Mouse (Mus musculus) spleen, postnatal 10 days (tissue): ENCODE results near the gene Cers6.

ENCODE experiments used
- DNase-seq, 2 experiments: peaks; one replicate each; pipeline ENCODE4 v3.0.0; 2021 to 2022; ENCODE audit warnings: low spot score in 2 of 2

Gene Cers6

DNA sequence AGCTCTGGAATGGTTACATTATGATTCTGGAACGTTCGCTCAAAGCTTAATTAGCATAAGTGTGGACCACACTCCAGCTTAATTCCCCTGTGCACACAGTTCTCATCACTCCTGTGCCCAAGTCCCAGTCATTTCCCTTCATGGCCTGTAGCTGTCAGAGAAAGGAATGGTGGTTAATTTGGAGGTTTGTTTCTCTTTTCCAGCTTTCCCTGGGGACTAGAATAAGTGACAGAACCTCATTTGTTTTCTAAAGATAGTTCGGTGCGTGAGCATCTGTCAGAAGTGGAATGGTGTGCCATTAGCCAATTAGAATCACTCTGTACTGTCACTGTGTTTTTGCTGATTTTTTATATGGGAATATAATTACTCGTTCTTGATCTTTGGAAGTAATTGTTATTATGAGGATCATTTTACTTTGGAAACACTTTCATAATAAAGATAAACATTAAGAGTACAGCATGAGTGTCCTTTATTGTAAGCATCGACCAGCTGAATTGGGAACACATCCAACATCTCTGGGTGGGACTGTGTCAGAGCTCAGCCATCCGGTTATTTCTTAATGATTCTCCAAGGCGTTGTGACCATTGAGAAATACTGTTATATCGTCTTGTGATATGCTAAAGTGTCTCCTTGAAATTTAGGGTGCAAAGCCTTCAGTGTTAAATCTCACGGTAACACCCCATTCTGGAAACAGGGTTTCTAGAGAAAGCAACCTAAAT lies 252.7 kb downstream of the Cers6 start:
- no peak for DNase-seq

DNA sequence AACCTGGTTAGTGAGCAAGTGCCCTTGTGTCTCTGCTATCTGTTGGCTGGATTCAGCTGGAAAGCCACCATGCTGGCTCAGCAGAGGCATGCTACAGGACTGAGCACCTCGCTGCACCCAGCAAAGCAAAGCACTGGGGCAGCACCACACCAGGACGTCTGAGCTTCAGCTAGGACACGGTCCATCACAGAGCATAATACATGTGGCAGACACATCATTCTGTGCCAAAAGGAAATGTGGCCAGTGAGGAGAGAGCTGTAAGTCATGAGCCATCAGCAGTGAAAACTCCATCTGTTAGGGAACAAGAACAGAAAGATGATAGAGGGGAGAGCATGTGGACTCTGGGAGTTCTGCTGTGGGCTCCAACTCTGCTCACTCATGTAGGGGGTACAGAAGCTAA lies 254.7 kb downstream of the Cers6 start:
- DNase-seq, result no peak

DNA sequence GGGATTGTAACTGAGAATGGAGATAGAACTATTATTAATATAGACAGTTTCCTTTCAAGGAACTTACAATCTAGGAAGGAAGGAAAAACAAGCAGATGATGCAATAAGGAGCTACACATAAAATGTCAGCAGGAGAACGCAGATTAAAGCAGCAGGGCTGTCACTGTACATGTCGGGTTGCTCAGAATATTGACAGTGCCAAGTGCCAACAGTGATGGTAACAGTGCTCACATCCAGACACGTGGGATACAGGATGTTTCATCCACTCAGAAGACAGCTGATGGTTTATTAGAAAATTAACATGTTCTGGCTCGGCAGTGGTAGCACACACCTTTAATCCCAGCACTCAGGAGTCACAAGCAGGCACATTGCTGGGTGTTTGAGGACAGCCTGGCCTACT lies 255.5 kb downstream of the Cers6 start:
- no peak for DNase-seq

DNA sequence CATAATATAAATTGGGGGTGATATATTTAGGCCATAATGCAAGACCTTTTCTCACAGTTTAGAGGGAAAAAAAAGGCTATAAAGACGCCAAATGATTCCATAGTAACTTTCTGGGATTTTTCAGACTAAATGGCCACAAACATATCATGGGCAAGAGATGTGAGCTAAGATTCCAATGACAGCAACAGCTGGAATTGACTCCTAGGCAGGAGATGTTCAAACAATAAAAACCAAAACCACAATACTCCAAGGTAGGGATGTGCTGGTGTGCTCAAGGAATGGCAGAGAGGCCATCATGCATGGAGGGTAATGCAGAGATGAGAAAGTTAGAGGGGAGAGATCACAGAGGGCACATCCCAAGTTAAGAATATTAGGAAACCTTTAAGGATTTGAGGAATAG lies 257.8 kb downstream of the Cers6 start:
- DNase-seq, result no peak

DNA sequence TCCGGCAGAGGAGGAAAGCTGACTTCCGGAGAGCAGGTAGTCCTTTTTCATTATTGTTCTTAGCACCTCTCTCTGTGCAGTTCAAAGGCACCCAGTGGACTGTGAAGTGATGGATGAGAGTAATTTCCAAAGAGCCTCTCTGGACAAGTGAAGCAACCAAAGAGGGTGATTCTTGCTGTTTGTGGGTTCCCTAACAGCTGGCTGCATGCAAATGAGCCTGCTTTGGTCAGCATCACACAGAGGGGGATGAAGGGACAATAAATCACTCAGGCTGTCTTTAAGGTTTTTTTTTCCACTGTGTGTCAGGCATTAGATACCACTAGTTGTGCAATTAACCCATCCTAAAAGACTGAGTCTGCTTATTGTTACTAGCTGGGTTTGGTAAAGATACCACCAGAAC lies 258.5 kb downstream of the Cers6 start:
- DNase-seq, result no peak

DNA sequence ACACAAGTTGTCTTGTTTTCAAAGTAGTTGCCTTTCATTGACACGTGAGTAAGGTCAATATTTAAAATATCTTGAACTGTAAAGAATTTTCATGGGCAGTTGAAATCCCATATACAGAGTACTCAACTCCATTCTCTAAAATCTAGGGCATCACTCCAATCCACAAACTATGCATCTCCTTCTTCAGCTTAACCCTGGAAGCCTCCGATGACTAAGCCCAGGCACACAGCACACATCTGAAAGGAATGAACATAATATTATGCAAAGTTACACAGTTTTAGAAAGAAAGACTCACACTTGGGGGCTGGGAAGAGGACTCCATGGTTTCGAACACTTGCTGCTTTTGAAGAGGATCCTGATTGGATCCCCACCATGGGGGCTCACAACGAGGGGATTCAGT lies 260.4 kb downstream of the Cers6 start:
- no peak for DNase-seq

DNA sequence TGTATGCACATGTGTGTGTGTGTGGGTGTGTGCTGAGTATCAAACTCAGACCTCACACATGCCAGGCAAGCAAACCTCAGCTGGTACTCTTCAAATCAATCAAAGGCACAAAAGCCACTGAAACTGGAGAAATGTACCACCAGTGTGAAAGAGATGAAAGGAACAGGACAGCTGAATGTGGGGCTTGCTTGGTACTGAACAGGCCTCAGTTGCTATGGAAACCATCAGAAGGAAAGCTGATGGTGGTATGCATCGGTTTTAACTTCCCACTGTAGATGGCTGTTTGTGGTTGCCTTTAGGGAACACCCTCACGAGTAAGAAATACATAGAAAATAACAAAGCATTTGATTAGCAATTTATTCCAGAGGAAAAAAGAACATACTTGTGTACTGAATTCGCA lies 264.2 kb downstream of the Cers6 start:
- no peak for DNase-seq

DNA sequence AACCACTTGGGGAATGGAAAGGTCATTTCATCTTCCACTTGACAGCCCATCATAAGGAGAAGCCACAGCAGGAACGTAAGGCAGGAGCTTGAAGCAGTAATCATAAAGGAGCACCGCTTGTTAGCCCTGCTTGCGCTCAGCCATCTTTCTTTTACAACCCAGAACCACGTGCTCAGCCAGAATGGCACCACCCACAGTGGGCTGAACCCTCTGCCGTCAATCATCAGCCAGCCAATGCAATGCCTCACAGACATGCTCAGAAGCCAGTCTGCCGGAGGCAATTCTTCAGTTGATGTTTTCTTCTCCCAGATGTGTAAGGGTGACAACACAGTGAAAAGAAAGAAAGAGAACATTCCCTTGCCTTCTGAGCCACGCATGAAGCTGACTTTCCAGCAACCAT lies 267.1 kb downstream of the Cers6 start:
- DNase-seq, result no peak

DNA sequence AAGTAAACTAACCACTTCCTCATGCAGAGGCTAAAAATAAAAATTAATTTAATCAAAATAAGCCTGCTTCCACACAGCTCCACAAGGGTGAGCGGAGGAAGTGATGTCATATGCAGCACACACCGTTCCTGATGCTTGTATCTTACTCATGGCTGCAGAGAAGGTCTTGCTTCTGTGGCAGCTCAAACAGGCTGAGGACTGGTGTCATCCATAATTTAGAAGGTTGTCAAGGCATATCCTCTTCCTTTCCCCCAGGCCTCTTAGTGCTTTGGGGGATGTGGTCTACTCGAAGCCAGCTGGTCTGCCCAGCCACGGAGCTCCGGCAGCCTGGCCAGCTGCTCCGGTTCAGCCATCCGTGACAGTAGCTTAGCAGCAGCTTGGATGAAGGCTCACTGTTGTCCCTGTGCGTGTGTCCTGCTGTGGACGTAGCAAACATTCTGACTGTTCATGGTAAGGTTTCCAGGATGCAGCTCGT lies 267.7 kb downstream of the Cers6 start:
- DNase-seq, result peak in 1 of 2 experiments; percentile 24

DNA sequence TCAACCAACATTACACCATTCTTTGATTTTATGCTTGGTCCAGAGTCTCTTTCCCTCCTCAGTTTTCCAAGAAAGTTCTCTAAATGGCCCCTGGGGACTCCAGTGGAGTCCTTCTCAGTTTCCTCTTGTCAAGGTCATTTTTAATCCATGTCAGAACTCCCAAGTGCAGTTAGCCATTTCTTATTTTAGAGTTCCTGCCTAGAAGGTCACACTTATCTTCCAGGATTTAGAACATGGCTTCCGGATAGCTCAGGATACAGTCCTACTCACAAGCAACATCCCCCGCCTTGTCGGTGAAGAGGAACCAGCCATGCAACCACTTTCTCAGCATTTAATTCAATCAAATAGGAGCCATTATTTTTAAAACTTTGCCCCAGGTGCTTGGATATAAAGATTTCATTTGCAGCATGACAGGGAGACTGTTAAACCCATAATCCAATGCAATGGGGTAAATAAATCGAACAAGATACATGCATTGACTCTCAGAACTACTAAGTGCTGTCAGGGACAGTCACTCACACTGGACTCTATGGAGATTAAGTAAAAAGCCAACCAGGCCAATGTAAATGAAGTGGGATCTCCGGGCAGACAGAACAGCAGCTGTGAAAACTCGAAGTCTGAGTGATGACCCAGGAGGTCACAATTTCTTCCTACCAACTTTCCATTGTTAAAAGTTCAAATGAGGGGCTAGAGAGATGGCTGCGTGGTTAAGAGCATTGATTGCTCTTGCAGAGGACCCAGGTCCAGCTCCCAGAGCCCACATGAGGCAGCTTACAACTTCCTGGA lies 268.4 kb downstream of the Cers6 start:
- no peak for DNase-seq

DNA sequence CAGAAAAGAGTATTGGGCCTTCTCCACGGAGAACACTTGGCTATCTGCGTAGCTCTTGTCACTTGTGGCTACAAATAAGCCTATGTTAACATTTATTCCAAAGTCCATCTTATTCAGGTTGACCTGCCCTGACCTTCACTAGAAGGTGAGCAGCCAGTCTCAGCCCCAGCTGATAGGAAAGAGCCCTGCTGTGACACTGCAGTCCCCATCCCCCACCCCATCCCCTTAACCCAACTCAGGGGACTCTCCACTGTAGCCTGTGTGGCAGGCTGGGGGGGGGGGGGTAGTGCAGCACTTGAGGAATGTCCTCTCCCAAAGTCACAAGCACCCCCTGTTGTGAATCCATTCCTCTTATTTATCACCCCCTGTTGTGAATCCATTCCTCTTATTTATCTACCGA lies 270.8 kb downstream of the Cers6 start:
- DNase-seq, result no peak

DNA sequence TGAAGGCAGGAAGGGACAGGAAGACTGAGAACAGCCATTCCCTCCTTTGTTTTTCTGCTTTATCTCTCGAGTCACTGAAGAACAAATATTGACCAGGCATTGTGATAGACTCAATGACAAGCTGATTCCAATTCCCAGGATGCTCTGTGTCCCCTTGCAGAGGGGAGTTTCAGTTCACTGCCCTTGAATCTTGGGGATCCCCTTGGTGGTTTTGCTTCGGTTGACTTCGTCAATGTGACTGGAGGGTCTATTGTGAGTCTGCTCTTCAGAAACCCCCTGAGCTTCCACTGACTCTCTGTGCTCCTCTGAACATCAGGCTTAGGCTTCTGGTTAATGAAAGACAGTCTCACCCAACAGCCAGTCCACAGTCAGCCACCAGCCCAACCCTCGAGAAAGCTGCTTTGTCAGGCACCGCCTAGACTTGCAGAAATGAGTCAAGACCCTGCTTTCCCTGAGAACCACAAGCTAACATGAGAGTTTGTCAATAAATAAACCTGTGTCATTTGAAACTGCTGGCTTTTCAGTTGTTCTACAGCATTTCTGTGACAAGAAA lies 271.3 kb downstream of the Cers6 start:
- no peak for DNase-seq

DNA sequence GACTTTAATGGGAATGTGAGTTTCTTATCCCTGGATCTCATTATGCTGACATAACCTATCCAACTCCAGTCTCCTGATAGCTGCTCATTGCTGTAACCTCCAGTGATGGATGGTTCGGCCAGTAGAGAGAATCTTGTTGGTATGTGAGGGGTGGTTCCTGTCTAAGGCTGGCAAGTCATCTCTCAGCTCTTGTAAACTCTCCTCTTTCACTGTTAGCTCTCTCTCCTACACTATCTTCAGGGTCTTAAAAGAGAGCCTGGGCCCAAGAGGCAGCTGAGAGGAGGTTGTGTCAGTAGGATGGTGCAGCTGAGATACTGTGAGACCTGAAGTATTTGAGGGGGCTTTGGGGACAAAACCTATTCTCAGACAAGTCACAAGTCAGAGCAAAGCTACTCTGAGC lies 272.9 kb downstream of the Cers6 start:
- no peak for DNase-seq

DNA sequence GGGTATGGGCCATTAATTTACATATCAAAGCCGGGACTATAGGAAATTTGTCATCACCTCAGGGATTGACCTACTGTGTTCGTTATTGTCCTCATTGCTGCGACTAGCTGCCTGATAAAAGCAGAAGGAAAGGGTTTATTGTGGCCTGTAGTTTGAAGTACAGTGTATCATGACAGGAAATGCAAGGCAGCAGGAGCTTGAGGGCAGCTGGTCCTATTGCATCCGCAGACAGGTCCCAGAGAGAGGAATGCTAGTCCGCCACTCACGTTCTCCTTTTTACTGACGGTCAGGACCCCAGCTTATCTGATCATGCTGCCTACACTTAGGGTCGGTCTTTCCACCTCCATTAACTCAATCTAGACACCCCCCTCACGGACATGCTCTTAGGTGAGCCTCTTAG lies 273.7 kb downstream of the Cers6 start:
- no peak for DNase-seq

DNA sequence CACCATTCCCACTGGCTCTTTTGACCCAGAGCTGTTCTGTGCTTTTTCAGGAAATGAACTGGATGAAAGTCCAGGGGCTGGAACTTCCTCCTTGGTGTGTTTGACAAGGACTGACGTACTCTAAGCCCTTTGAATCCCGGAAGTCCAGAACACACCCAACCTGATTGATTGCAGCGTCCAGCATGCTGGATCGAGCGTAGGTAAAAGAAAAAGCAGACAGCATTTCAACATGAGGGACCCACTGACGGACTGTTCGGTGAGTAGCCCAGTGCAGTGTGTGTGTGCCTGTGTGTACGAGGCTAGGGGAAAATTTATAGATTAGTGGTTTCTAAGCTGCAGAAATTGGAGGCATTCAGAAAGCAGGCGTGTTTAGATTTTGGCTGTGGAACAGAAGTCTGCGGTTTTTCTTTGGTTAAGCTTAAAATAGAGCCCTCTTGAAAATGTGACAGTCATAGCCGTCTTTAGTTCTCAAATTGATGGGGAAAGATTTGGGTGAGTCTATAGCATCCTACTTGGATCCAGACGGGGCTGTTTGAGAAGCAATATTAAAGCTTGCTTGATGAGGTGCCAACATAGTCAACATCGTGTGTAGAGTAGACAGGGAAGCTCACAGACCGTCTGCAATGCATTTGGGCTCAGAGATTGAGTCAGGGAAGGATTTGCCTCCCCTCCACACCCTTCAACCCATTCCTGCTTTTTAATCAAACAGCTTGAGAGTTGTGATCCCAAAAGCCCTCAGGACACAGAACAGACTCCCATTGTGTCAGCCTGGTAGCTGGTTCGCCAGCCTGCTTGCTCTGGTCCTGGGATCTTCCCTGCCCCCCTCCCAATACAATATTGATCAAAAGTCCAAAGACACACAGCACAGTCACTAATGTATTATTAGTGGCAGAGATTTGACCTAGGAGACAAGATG lies 274.7 kb downstream of the Cers6 start, which contains the start of gene Nostrin:
TSS of gene Nostrin (plus strand) at position 140 of the 916 bp plus-strand sequence.
- DNase-seq, result no peak

DNA sequence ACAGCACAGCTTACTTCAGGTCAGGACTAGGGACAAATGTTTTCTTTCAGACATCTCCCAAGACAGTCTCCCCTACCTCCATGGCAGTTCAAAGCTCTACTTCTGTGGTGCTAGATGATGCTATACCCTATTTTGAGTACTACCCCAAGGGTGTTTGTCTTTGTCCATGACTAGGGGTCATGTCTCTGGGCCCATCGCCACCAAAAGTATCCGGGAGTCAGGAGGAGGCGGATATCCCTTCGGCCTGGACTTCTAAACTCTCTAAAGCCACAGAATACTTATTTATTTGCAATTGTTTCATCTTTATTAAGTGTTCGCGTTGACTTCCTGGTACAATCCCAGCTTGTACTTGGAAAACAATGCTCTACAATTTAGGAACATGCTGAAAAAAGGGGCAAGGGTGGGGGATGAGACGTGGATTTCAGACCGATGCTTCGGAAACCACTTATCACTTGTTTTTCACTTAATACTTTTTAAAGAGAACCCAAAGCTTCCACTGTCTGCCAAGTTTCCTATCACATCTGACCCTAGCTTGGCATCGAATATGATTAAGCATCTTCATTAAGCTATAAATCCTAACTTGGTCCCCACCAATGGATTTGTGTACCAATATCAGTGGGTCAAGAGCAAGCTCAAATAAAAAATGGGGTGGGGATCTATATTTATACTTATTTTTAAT lies 276.3 kb downstream of the Cers6 start:
- no peak for DNase-seq

DNA sequence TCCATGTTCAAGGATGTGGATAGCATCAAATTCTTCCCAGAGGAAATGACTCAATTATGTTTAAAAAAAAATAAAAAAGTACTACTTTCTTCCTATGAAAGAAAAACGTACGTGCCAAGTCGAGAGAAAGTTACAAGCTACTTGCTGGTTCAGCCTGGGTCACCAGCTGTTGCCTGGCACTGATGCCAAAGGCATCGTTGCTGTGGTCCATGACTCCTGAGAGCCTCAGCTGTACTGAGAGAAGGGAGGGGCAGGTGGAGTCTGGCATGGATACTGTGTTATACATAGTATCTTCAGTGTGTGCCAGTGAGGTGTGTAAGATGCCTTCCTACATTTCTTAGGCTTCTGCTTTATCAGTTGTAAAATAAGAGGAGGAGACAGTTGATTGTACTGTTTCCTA lies 277.5 kb downstream of the Cers6 start:
- DNase-seq, result no peak

DNA sequence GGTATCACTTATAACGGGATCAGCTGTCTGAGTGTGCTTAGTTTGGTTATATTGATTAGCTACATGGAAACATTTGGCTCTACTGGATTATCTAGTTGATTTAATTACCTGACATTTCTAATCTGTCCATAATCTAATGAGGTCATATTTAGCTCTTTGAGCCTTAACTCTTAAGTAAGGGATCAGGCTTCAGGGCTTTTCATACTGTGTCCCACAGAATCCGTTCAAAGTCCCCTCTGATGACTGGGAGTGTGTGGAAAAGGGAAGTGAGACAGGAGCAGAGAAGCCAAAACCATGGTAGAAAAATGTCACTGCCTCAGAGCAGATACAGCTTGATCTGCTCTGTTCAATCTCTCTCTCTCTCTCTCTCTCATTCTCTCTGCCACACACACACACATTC lies 279.0 kb downstream of the Cers6 start:
- no peak for DNase-seq

DNA sequence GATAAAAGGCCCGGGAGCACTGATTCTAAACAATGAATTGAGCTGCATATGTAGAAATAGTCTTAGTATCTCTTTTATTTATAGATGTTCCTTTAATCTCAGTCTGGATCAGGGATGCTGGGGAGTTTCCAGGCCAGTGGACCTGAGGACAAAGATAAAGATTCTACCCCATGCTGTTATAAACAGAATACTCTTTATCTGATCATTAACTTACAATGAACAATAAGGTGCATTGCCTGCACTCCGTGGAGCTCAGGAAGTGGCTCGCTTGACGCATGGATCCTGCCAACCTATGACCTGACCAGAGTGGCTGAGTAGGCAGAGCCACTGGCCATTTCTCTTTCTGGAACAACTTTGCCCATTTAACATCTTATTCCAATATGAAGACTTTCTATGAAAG lies 279.6 kb downstream of the Cers6 start:
- DNase-seq, result no peak

DNA sequence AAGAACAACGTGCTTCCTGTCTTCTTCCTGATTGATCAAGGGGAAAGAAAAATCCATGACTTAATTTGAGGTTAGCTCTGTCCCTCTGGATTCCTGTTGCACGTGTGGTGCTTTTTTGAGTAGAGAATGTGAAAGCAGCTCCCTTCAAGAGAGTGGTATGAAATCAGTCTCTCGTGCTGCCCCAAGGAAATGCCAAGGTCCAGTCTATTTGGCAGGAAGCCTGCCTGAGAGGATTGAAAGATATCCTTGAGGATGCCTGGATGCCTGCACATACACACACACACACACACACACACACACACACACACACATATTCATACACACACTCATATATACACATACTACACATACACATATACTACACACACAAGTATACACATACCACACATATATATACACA lies 287.4 kb downstream of the Cers6 start:
- no peak for DNase-seq

DNA sequence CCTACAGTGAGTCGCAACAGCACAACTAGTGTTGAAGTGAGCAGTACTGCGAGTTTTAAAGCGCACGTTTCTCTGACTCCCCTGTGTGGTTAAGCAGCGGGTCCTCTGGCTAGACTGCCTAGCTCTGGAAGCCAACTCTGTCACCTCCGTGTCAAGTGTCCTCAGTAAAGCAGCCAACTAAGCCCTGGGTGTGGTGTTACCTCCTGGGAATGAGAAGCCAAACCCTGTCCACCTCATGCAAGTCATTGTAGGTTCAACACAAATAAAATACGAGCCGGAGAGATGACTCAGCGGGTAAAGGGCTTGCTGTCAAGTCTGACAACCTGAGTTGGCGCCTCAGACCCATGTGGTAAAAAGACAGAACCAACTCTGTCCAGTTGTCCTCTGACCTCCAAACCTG lies 287.9 kb downstream of the Cers6 start:
- DNase-seq, result no peak
